Mouse (Mus musculus): Measurements from ENCODE around the gene Cwh43.

The Cwh43 gene

GRCm38 (mm10) chr5:73401341-73401740 is 4.5 kb upstream of the Cwh43 start:
- no peak for DNase-seq

GRCm38 (mm10) chr5:73402911-73403310 is 3.0 kb upstream of the Cwh43 start:
- no peak for DNase-seq

- no peak for DNase-seq
Measured at GRCm38 (mm10) chr5:73403311-73404068, 2.4 kb upstream of the Cwh43 start.

- no peak for DNase-seq
Measured at GRCm38 (mm10) chr5:73404790-73405189, 1.1 kb upstream of the Cwh43 start.

- DNase-seq: no peak
Measured at GRCm38 (mm10) chr5:73406861-73407260, 986 bp downstream of the Cwh43 start.

GRCm38 (mm10) chr5:73409970-73410369 is 4.1 kb downstream of the Cwh43 start:
- DNase-seq: no peak

- DNase-seq: no peak
Measured at GRCm38 (mm10) chr5:73411771-73412170, 5.9 kb downstream of the Cwh43 start.

GRCm38 (mm10) chr5:73414172-73414571 is 8.3 kb downstream of the Cwh43 start:
- DNase-seq: no peak

- DNase-seq: no peak
Measured at GRCm38 (mm10) chr5:73419045-73419695, 13.3 kb downstream of the Cwh43 start.

- no peak for DNase-seq
Measured at GRCm38 (mm10) chr5:73426824-73427223, 20.9 kb downstream of the Cwh43 start.

- DNase-seq: peak; percentile 76 to 83
Measured at GRCm38 (mm10) chr5:73431581-73431980, 25.7 kb downstream of the Cwh43 start.

GRCm38 (mm10) chr5:73432805-73433204 is 26.9 kb downstream of the Cwh43 start:
- DNase-seq: no peak

GRCm38 (mm10) chr5:73434764-73435163 is 28.9 kb downstream of the Cwh43 start:
- DNase-seq: no peak

- DNase-seq: no peak
Measured at GRCm38 (mm10) chr5:73442176-73442575, 36.3 kb downstream of the Cwh43 start.

- DNase-seq: no peak
Measured at GRCm38 (mm10) chr5:73450276-73450675, 44.4 kb downstream of the Cwh43 start.

- DNase-seq: no peak
Measured at GRCm38 (mm10) chr5:73454502-73455306, 48.8 kb downstream of the Cwh43 start.

GRCm38 (mm10) chr5:73455307-73455687 is 49.4 kb downstream of the Cwh43 start:
- no peak for DNase-seq

- DNase-seq: no peak
Measured at GRCm38 (mm10) chr5:73468462-73469433, 62.9 kb downstream of the Cwh43 start.

GRCm38 (mm10) chr5:73474412-73475405 is 68.8 kb downstream of the Cwh43 start:
- no peak for DNase-seq

GRCm38 (mm10) chr5:73480700-73481099 is 74.8 kb downstream of the Cwh43 start, which contains the start of gene Dcun1d4:
Gene Dcun1d4, plus strand, starts transcription at chr5:73481000.
- DNase-seq: no peak

GRCm38 (mm10) chr5:73481401-73481800 is 75.5 kb downstream of the Cwh43 start:
- DNase-seq: no peak
